Mouse (Mus musculus): Measurements from ENCODE around the gene Dusp10.

The Dusp10 gene

GRCm38 (mm10) chr1:184013106-184013505 lies at the start of gene Dusp10:
Gene Dusp10 (plus strand): TSS chr1:184013302.
- DNase-seq (ENCODE audit: low spot score) = no peak

- no peak for DNase-seq (ENCODE audit: low spot score)
Observed at GRCm38 (mm10) chr1:183965341-183965740, 47.8 kb upstream of the Dusp10 start.

- DNase-seq (ENCODE audit: low spot score) = no peak
Observed at GRCm38 (mm10) chr1:183969265-183969664, 43.8 kb upstream of the Dusp10 start.

- DNase-seq (ENCODE audit: low spot score) = no peak
Observed at GRCm38 (mm10) chr1:183979814-183980243, 33.3 kb upstream of the Dusp10 start.

- DNase-seq (ENCODE audit: low spot score) = no peak
Observed at GRCm38 (mm10) chr1:183982108-183982507, 31.0 kb upstream of the Dusp10 start.

GRCm38 (mm10) chr1:183987711-183988245 lies 25.3 kb upstream of the Dusp10 start:
- no peak for DNase-seq (ENCODE audit: low spot score)

GRCm38 (mm10) chr1:183991921-183992320 lies 21.2 kb upstream of the Dusp10 start:
- DNase-seq (ENCODE audit: low spot score) = no peak

GRCm38 (mm10) chr1:183997207-183997606 lies 15.9 kb upstream of the Dusp10 start:
- no peak for DNase-seq (ENCODE audit: low spot score)

GRCm38 (mm10) chr1:184002470-184002869 lies 10.6 kb upstream of the Dusp10 start:
- DNase-seq (ENCODE audit: low spot score) = no peak

GRCm38 (mm10) chr1:184004311-184004710 lies 8.8 kb upstream of the Dusp10 start:
- no peak for DNase-seq (ENCODE audit: low spot score)

- DNase-seq (ENCODE audit: low spot score) = no peak
Observed at GRCm38 (mm10) chr1:184005315-184006058, 7.6 kb upstream of the Dusp10 start.

GRCm38 (mm10) chr1:184006086-184006485 lies 7.0 kb upstream of the Dusp10 start:
- DNase-seq (ENCODE audit: low spot score) = no peak

- no peak for DNase-seq (ENCODE audit: low spot score)
Observed at GRCm38 (mm10) chr1:184011311-184011710, 1.8 kb upstream of the Dusp10 start.

GRCm38 (mm10) chr1:184014091-184014490 lies 989 bp downstream of the Dusp10 start:
- DNase-seq (ENCODE audit: low spot score) = no peak

- no peak for DNase-seq (ENCODE audit: low spot score)
Observed at GRCm38 (mm10) chr1:184015995-184016730, 3.1 kb downstream of the Dusp10 start.

- no peak for DNase-seq (ENCODE audit: low spot score)
Observed at GRCm38 (mm10) chr1:184017606-184018005, 4.5 kb downstream of the Dusp10 start.

- DNase-seq (ENCODE audit: low spot score) = no peak
Observed at GRCm38 (mm10) chr1:184019042-184019721, 6.1 kb downstream of the Dusp10 start.

GRCm38 (mm10) chr1:184019722-184020107 lies 6.6 kb downstream of the Dusp10 start:
- DNase-seq (ENCODE audit: low spot score) = no peak

GRCm38 (mm10) chr1:184023971-184024370 lies 10.9 kb downstream of the Dusp10 start:
- DNase-seq (ENCODE audit: low spot score) = no peak

- DNase-seq (ENCODE audit: low spot score) = no peak
Observed at GRCm38 (mm10) chr1:184024631-184025030, 11.5 kb downstream of the Dusp10 start.

GRCm38 (mm10) chr1:184025079-184025478 lies 12.0 kb downstream of the Dusp10 start:
- no peak for DNase-seq (ENCODE audit: low spot score)

- DNase-seq (ENCODE audit: low spot score) = no peak
Observed at GRCm38 (mm10) chr1:184027039-184027438, 13.9 kb downstream of the Dusp10 start.
